Mouse (Mus musculus): ENCODE measurements around the gene Mrps7.

Mrps7 gene

DNA sequence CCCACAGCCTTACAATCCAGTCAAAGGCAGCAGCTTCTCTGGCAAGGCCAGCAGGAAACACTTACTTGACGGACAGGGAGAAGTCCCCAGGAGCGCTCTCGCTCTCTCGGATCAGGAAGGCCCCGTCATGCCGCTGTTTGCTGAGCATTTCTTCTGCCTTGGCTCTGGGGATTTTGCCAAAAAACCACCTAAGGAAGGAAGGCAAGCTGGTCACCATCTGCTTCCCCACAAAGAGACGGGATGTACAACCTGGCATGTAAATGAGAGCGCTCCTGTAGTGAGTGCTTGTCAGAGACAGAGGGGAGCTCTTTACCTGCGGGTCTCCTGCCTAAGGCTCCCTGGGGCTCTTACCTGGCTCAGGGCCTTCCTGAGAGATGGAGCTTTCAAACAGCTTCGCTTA lies 46.0 kb downstream of the Mrps7 start:
- DNase-seq (ENCODE audit: low spot score), result no peak

DNA sequence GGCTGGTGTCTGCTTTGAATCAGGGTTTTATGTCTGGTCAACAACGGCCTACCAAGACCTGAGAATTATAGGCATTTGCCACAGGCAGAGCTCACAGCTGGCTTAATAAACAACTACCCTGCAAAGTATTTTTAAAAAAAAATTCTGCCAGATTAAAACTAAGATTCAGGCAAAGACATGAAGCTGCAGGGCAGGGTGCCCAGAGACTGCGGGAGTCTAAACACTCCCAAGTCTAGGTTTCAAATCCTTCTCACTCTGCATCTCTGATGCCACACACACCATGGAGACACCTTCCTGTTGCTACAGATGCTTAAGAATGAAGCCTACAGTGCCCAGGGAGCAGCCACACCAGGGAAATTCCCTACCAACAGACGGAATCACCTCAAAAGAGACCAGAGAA lies 48.0 kb downstream of the Mrps7 start:
- no peak for DNase-seq (ENCODE audit: low spot score)

DNA sequence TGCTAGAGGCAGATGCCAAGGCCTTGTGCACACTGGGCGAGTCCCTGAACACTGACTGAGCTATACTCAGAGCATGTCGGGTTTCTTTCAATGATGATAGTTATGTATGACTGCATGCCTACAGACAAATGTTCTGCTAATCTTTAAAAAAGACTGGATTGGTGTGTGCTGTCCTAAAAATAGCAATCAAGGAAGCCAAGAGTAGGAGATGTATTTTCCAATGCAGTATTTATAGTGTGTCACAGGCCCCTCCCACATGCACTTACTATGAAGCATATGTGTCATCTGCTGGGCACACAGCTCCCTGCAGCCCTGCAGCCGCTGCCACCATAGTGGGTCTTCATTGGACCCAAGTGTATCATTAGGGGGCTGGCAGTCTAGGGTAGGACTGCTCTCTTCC lies 49.5 kb downstream of the Mrps7 start:
- DNase-seq (ENCODE audit: low spot score), result no peak

DNA sequence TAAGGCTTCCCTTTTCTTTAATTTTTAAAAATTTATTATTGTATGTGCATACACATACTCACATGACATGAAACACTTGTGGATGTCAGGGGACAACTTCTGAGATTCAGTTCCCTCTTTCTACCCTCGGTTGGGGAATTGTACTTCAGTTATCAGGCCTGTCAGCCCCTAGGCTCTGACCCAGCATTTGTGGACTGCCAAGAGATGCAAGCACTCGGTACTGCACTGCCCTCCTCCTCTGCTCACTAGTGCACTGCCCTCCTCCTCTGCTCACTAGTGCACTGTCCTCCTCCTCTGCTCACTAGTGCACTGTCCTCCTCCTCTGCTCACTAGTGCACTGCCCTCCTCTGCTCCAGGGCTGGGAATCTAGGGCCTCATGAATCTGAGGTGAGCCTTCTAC lies 50.4 kb downstream of the Mrps7 start:
- DNase-seq (ENCODE audit: low spot score), result no peak

Data from MN1 (cell line).